Mouse (Mus musculus) left cerebral cortex, adult 2 months (tissue): ENCODE measurements around the gene Celf5. TPM values are rescaled to one million over a fixed set of nuclear protein-coding genes. Genes with fewer than 3 reads are reported as not detected.
"Not testable (repeated sequence)": the region's sequence is repeated elsewhere in the genome, so short reads cannot be mapped to it uniquely, and the experiment has no call there.

Experiments used
- DNase-seq, 2 experiments: peaks; one replicate each; pipeline ENCODE4 v3.0.0; 2021 to 2022; ENCODE audit warnings: low spot score in 2 of 2, mixed read lengths in 1 of 2; ENCODE audit errors: extremely low spot score in 1 of 2
- H3K27ac ChIP-seq: fragments of 200-600 bp; 2 replicates; pipeline ENCODE4 v1.8.1; 2022
- H3K4me3 ChIP-seq: fragments of 200-600 bp; 2 replicates; pipeline ENCODE4 v1.8.1; 2022
- CTCF ChIP-seq: fragments of 200-600 bp; IDR thresholded peaks from 2 replicates; pipeline ENCODE4 v1.8.1; 2022; ENCODE audit warnings: antibody characterized with exemption, mild to moderate bottlenecking, moderate library complexity
- intact Hi-C: fragments of 180-260 bp; cut with DNase I; formaldehyde crosslinking; loops from one replicate; pipeline ENCODE4 v1.15.1; 2025
- total RNA-seq, 2 experiments: library from RNA; stranded (reverse); gene quantifications; 2 replicates each; pipeline ENCODE4 v1.2.3; 2021

Celf5 gene
- total RNA-seq, 2 experiments from 2014 or later, result 284 to 288 TPM

DNA sequence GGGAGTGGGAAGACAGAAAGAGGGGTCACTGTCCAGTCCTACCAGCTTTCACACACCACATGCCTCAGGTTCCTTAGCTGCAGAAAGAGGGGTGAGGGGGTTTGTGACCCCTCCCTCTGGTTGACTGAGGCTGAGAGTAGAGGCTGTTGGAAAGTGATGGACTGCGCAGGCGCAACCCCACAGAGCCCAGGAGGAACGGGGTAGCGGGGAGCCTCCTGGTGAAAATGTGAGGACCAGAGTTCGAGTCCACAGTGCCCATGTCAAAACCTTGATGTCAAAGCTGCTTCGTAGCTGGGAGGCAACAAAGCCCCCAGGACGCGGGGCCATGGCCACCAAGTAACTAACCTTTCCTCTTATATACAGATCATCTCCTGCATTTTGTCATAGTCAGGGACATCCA is 24.9 kb downstream of the Celf5 start:
- Histone ChIP-seq H3K4me3 (no peak overlapping the region), H3K27ac (no peak overlapping the region)
- TF ChIP-seq CTCF, result no peak
- intact Hi-C loops, result no loop called here
- DNase-seq, result peak; percentile 13

DNA sequence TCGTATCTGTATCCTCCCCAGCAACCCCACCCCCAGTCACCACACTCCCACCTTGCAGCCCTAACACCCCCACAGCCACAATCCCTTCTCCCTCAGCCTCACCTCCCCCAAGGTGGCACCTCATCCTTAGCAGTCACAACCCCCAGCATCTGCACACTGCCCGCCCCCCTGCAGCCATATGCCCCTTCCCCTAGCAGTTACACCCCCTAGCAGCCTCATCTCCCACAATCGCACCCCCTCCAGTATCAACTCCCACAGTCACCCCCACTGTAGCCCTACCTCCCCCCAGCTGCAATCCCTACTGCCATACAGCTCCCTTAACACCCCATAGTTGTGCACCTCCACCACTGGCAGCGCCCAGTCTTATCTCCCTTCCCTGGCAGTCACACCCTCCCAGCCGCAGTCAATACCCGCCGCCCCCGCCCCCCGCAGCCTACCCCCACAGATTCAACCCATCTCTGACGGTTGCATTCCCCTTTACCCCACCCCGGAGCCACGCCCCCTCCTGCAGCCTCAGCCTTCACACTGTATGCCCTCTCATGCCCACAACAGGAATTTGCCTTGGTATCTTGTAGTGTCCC is 25.4 kb downstream of the Celf5 start:
- Histone ChIP-seq H3K4me3 (no peak overlapping the region), H3K27ac (no peak overlapping the region)
- DNase-seq, result peak; percentile 9 to 10
- intact Hi-C loops, result no loop called here
- TF ChIP-seq CTCF, result no peak

DNA sequence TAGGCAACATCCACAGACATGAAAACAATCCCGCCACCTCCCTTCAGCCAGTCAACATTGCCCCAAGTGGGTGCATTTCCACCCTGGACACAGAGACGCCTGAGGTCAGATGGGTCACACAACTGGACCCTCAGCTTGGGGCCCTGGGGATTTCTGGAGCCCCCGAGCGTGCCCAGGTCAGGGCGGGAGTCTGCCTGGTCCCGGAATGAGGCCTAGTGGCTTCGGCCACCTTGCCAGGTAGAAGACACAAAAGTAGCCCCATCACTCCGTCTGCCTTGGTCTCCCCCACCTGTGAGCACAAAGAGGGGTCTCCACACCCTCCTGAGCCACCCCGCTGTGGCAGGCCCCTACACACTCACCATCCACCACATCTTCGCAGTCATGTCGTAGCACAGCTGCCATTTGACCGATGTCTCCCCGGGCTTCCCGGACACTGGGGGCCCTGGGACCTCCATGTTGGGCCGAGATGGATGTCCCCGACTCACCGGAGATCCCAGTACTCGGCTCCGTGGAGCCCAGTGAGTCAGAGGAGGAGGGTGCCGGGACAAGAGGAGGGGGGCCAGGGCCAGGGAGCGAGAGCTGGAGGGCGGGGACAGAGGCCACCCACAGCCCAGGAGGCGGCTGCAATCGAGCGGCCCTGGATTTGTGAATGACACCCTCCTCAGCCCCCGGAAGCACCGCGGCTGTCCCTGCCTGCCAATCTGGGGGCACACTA is 27.2 kb downstream of the Celf5 start, which contains the start of gene Nfic:
TSS of gene Nfic (minus strand) at position 455 of the 715 bp plus-strand sequence.
- DNase-seq, result peak; percentile 10
- TF ChIP-seq CTCF, result no peak
- intact Hi-C loops, result no loop called here
- H3K4me3 ChIP-seq, result no peak within 1 kb of the TSS
- no peak within 1 kb of the TSS for H3K27ac ChIP-seq

DNA sequence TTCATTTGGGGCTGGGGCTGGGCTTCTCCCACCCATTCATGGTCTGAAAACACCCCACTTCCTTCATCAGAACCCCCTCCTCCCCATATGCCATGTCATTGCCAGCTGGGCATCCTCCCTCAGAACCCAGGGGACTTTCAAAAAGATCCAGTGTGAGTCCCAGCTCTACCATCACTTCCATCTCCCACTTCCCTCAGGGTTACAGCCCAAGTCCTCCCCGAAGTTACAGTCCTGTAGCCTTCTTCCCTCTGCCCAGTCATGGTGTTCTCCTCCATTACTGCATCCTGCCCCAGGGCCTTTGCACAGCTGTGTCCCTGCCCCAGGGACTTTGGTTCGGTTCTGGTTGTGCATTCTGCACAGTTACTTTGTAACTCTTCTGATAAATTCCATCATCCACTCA is 28.4 kb downstream of the Celf5 start:
- Histone ChIP-seq H3K4me3 (no peak overlapping the region), H3K27ac (no peak overlapping the region)
- intact Hi-C loops, result loop anchor here (5.0 kb wide), 1 partner anchor 257 kb away; no protein-coding TSS in a partner anchor
- TF ChIP-seq CTCF, result no peak
- peak in 1 of 2 experiments; percentile 9 for DNase-seq

DNA sequence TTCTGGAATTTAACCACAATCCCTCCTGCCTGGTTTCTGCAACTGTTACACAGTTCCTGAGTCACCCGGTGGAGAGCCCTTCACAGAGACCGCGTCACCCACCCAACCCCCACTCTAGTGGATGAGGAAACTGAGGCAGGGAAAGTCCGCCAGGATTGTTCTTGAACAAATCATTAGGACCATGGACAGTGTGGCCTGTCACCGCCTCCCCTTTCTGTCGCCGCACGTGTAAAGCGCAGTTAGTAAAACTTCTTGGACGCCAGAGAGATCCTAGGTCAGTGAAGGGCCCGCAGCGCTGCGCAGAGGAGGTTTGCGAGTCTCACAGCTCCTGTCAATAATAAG is 29.6 kb downstream of the Celf5 start:
- no peak for DNase-seq
- TF ChIP-seq CTCF, result no peak
- intact Hi-C loops, result loop anchor here (5.0 kb wide), 1 partner anchor 256 kb away; no protein-coding TSS in a partner anchor
- Histone ChIP-seq H3K27ac (no peak overlapping the region), H3K4me3 (no peak overlapping the region)

DNA sequence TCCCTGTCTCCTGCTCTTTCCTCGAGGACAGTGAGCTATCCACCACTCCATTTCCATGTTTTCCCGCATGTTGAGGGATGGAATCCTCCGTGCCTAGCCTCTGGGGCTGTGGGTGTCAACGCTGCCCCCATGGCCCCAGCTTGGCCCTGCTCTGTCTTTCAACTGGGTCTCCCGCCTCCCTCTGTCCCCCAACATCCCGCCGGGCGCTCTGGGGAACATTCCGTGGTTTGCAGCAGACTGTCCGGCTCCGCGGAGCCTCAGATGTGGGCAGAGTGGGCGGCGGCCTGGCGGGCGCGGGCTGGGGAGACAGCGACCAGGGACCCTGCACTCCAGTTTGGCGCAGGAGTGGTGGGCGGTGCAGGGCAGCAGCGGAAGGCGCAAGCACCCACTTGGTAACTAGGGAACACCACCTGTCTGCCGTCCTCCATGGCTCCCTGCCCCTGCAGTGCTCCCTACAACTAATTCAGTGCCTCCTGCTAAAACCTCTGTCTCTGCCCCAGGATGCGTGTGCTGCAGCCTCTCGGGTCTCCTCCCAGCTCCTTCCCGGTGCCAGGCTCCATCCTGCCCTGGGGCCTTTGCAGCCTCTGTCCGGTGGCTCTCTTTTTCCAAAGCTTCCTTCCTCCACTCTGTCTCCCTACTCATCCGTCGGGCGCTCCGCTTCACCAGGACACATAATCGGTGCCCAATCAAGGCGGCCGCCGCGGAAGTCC is 30.1 kb downstream of the Celf5 start:
- TF ChIP-seq CTCF, result no peak
- Histone ChIP-seq H3K27ac (no peak overlapping the region), H3K4me3 (no peak overlapping the region)
- intact Hi-C loops, result loop anchor here (5.0 kb wide), 1 partner anchor 255 kb away; no protein-coding TSS in a partner anchor
- DNase-seq, result peak; percentile 11 to 23

DNA sequence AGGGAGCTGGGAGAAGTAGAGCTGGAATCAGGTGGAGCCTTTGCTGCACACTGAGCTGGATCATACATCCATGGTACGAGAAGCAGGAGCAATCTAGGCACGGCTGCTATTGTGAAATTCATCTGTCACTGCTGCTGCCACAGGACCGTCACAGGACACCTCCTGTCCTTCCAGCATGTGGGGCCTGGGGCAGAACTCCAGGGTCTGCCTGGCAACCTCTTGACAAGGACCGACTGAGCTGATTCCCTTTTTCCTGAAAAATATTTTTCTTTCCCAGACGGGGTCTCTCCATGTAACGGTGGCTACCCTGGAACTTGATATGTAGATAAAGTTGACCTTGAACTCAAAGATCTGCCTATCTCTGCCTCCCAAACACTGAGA is 31.2 kb downstream of the Celf5 start:
- Histone ChIP-seq H3K27ac (no peak overlapping the region), H3K4me3 (no peak overlapping the region)
- intact Hi-C loops, result loop anchor here (2.0 to 5.0 kb wide), 2 partner anchors 163 to 254 kb away; no protein-coding TSS in a partner anchor
- no peak for TF ChIP-seq CTCF
- no peak for DNase-seq

DNA sequence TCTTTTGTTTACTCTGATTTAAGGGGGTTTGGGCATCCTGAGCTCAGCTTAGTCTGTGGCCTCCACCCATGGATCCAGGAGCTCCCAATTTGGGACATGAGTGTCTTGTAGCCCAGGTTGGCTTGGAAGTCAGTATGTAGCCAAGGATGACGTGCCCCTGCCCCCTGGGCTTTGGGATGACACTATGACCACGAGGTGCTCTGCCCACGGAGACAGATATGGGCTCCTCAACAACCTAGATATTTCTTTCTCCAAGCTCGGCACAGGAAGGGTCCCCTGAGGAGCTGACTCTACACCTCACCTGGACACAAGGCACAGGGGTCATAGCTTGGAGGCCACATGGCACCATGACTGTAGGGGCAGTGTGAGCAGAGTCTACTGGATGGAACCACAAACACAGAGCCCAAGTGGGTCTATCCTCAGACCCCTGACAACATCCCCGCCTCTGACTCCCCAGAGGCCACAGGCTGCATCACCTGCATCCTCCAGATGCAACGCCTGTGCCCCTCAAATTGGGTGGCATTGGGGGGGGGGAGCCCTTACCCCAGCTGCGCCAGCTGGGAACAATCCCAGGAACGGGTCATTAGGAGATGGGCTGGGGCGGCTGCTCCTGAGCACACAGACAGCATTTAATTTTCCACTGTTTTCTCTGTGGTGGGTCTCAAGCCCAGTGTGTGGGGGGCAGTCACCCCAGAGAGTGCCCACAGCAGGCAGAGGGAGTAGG is 31.7 kb downstream of the Celf5 start:
- no peak for TF ChIP-seq CTCF
- H3K27ac ChIP-seq, result no peak overlapping the region
- no peak overlapping the region for H3K4me3 ChIP-seq
- no peak for DNase-seq
- intact Hi-C loops, result loop anchor here (1.0 to 5.0 kb wide), 4 partner anchors 56 to 254 kb away; partner anchors contain the start of gene Gm48552

DNA sequence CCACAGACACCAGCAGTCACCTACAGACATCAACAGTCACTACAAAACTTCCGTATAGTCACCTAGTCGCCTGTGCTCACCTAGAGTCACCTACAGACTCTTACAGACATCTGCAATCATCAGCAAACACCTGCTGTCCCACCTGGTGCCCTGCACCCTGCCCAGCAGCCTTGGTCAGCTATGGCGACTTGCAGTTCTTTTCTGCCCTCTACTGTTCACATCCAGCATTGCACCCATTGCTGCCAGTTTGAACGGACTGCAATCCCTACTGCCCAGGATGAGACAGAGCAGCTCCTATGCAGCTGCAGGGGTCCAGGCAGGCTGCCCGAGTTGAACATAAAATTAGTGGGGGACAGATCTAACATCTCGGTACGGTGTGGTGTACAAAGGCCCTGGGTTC is 32.4 kb downstream of the Celf5 start:
- H3K4me3 ChIP-seq, result no peak overlapping the region
- no peak overlapping the region for H3K27ac ChIP-seq
- intact Hi-C loops, result loop anchor here (1.0 to 5.0 kb wide), 4 partner anchors 55 to 253 kb away; partner anchors contain the start of gene Gm48552
- peak; percentile 78 to 87 for DNase-seq
- peak; percentile 98 for TF ChIP-seq CTCF

DNA sequence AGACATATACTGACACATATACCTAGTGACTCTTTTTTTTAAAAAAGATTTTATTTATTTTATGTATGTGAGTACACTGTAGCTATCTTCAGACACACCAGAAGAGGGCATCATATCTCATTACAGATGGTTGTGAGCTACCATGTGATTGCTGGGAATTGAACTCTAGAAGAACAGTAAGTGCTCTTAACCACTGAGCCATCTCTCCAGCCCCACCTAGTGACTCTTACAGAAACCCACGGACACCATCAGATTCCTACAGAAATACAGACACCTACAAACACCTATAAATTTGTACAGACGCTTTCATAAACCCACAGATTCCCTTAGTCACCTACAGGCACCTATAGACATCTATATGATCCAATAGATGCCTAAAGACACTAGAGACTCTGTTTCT is 37.0 kb downstream of the Celf5 start:
- H3K27ac ChIP-seq, DNase-seq, H3K4me3 ChIP-seq, intact Hi-C loops: not testable (repeated sequence)
- peak; percentile 9; the same call in 1 of the 2 replicates for TF ChIP-seq CTCF

DNA sequence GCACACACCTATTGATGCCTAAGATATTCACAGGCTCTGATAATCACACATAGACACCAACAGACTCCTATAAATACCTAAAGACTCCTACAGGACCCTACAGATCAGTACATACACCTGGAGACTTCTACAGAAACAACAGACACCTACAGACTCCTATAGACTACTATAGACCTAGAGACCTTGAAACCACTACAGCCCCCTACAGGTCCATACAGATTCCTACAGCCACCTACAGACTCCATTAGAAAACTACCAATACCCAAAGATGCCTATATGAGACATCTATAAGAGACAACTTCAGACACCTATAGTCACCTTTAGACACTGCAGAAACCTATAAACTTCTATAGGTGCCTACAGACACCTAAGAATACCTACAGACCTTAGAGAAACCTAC is 41.5 kb downstream of the Celf5 start:
- DNase-seq, result no peak
- H3K4me3 ChIP-seq, result no peak overlapping the region
- intact Hi-C loops, result no loop called here
- no peak overlapping the region for H3K27ac ChIP-seq
- peak; percentile 60 for TF ChIP-seq CTCF
